Mouse (Mus musculus) monocyte, adult 5-6 weeks (primary cell): ENCODE results near the gene Prrc2b. TPM values are rescaled to one million over a fixed set of nuclear protein-coding genes. Genes with fewer than 3 reads are reported as not detected.

ENCODE experiments used
- total RNA-seq: library from RNA; stranded (forward); fragments of 200-1000, 200-491, 200-594 nt; gene quantifications from 3 replicates; pipeline ENCODE4 v1.2.3, GENCODE M21; 2017

The Prrc2b gene
- total RNA-seq, 1 experiment from 2014 or later, result 22.1 TPM

Other genes starting within 250 kb of the Prrc2b start
- not detected in 3 replicates for gene Aif1l, start 200.9 kb upstream of the Prrc2b start, total RNA-seq
- gene Nup214, start 176.6 kb upstream of the Prrc2b start, total RNA-seq, result 39.1 to 53.4 TPM (median 43.6 TPM) in 3 replicates
- 9.3 to 23.1 TPM (median 14.2 TPM) in 3 replicates for gene Fam78a, start 66.2 kb upstream of the Prrc2b start, total RNA-seq
- 1.2 TPM in 1 of 3 replicates, not detected in the others for gene Plpp7, start 55.6 kb upstream of the Prrc2b start, total RNA-seq
- 3.8 to 10.1 TPM (median 8.4 TPM) in 3 replicates for gene Pomt1, start 85.5 kb downstream of the Prrc2b start, total RNA-seq
- gene Uck1, start 109.1 kb downstream of the Prrc2b start, total RNA-seq, result 23.0 to 35.3 TPM (median 26.8 TPM) in 3 replicates
- gene Golga2, start 136.3 kb downstream of the Prrc2b start, total RNA-seq, result 55.3 to 73.2 TPM (median 60.2 TPM) in 3 replicates
- gene Swi5, start 137.0 kb downstream of the Prrc2b start, total RNA-seq, result 108 to 121 TPM (median 114 TPM) in 3 replicates
- 47.7 to 111 TPM (median 96.8 TPM) in 3 replicates for gene Ciz1, start 201.2 kb downstream of the Prrc2b start, total RNA-seq
- gene Dnm1, start 202.3 kb downstream of the Prrc2b start, total RNA-seq, result not detected in 3 replicates
- gene 1110008P14Rik, start 230.9 kb downstream of the Prrc2b start, total RNA-seq, result 9.7 to 24.0 TPM (median 21.3 TPM) in 3 replicates
- 1.6 TPM in 1 of 3 replicates, not detected in the others for gene Lcn2, start 237.2 kb downstream of the Prrc2b start, total RNA-seq
- 2.2 to 7.0 TPM (median 3.6 TPM) in 3 replicates for gene Ptges2, start 244.8 kb downstream of the Prrc2b start, total RNA-seq